Mouse (Mus musculus) layer of hippocampus, postnatal 10 days (tissue): ENCODE results near the gene Mmp2. TPM values are rescaled to one million over a fixed set of nuclear protein-coding genes. Genes with fewer than 3 reads are reported as not detected.
"Not testable (repeated sequence)": the region's sequence is repeated elsewhere in the genome, so short reads cannot be mapped to it uniquely, and the experiment has no call there.

Experiments used
- DNase-seq, 2 experiments: peaks; one replicate each; pipeline ENCODE4 v3.0.0; 2021; ENCODE audit warnings: low spot score in 2 of 2
- total RNA-seq, 2 experiments: library from RNA; stranded (reverse); gene quantifications; 2 replicates each; pipeline ENCODE4 v1.2.3; 2021

Mmp2 gene
- total RNA-seq, 2 experiments from 2014 or later = 7.5 to 10.6 TPM

DNA sequence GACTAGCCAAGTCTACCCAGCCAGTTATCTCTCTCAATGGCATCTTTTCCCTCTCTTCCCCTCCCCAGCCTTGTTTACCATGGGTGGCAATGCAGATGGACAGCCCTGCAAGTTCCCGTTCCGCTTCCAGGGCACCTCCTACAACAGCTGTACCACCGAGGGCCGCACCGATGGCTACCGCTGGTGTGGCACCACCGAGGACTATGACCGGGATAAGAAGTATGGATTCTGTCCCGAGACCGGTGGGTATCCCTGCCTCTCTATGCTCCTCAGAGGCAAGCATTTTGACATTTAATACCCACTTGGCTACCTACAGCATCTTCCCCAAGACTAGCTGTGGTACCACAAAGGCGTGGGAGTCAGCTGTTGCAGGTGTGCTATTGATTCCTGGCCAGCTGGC lies 8.8 kb downstream of the Mmp2 start:
- DNase-seq = no peak

DNA sequence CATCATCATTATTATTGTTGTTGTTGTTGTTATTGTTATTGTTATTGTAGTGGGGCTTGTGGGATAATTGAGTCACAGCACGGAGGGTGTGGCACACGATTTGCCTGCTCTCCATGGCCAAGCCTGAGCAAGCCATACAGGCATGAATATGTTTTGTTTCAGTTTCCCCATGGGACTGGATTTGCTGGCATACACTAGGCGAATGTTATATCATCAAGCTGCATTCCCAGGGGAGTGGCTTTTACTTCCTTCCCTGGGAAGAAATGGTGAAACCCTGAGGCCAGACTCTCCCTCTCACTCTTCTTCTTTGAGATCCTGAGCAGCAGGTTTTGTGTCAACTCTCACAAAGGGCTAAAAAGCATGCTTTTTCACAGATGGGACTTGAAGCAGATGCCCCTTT lies 11.5 kb downstream of the Mmp2 start:
- DNase-seq = no peak

GRCm38 (mm10) chr8:92839161-92839560 lies 12.1 kb downstream of the Mmp2 start:
- DNase-seq = no peak

- DNase-seq = no peak
Observed at GRCm38 (mm10) chr8:92839876-92840275, 12.8 kb downstream of the Mmp2 start.

DNA sequence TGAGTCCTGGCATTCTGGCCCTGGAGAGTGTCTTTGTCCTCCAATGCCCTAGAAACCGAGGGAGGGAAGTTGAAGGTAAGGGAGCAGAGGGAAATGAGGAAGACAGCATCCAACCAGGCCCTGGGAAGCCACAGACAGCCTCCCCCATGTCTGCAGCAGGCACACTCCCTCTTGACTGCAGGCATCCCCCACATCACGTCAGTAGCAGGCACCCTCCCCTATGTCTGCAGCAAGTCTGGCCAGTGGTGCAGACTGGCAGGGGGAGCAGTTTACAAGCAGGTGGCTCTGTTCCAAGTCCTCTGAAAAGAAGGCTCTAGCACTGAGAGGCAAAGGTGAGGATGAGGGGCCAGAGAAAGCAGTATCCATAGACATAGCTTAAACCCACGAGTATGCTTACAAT lies 19.6 kb downstream of the Mmp2 start:
- DNase-seq = no peak

GRCm38 (mm10) chr8:92847299-92847698 lies 20.2 kb downstream of the Mmp2 start:
- DNase-seq = no peak

- no peak for DNase-seq
Observed at GRCm38 (mm10) chr8:92849261-92849660, 22.2 kb downstream of the Mmp2 start.

DNA sequence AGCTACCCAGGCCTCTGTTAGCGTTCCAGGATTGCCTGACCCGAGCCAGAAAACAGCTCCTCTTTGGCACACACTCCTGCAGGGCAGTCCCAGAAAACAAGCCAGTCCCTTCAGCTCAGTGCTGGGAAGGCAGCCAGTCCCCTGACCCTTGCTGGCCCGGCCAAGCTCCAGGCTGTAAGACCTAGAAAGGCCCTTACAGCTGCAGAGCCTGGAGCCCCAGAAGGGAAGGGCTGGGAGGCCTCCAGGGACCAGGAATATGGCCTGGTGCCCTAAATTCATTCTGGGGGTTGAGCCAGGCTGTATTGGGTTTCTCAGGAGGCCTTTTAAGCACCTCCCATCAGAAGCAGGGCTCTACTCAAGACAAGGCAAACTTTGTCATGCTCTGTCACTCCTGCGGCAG lies 23.1 kb downstream of the Mmp2 start:
- peak; percentile 84 to 87 for DNase-seq

DNA sequence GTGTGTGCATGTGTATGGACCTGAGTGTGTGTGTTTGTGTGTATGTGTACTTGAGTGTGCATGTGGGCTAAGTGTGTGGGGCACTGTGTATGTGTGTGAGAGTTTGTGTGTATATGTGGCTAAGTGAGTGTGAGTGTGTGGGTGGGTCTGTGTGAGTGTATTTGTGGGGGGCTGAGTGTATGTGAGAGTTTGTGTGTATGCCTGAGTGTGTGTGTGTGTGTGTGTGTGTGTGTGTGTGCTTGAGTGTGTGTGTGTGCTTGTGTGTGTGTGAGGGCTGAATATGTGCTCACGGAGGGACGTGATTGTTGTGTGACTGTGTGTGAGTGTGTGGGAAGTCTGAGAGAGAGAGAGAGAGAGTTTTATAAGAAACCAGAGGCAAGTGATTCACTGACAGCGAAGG lies 24.3 kb downstream of the Mmp2 start:
- no peak for DNase-seq

DNA sequence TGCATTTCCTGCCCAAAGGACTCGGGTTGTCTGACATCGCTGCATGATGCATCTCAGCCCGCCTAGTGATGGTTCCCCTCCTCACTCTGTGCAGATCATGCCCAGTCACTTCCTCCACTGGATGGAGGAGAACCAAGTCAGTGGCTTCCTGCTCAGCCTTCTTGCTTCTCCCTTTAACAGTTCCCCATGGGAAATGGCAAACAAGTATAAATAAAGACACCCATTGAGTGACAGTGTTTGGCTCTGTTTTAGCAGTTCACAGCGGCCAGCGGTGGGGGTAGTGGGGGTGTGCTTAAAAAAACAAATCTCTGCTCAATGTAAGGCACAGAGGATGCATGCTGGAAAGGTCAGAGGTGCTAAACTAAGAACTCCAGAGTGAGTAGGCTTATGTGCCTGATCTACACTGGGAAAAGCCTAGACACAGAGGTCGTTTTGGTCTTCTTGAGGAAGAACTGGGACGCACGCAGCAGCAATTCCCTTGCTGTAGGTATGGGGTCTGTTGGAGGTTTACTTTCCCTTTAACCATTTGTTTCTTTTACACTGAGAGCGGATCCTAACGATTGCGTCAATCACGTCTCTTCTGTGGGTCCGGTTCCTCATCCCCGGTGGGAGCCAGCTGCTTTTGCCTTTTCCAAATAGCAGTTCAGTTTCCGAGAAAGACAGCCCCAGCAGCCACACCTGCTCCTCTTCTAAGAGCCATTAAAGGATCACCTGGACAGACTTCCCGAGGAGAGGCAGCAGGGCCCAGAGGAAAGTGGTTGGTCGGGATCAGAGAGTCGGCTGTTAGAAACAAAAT lies 26.3 kb downstream of the Mmp2 start:
- DNase-seq = no peak

- no peak for DNase-seq
Observed at GRCm38 (mm10) chr8:92854673-92855072, 27.6 kb downstream of the Mmp2 start.

DNA sequence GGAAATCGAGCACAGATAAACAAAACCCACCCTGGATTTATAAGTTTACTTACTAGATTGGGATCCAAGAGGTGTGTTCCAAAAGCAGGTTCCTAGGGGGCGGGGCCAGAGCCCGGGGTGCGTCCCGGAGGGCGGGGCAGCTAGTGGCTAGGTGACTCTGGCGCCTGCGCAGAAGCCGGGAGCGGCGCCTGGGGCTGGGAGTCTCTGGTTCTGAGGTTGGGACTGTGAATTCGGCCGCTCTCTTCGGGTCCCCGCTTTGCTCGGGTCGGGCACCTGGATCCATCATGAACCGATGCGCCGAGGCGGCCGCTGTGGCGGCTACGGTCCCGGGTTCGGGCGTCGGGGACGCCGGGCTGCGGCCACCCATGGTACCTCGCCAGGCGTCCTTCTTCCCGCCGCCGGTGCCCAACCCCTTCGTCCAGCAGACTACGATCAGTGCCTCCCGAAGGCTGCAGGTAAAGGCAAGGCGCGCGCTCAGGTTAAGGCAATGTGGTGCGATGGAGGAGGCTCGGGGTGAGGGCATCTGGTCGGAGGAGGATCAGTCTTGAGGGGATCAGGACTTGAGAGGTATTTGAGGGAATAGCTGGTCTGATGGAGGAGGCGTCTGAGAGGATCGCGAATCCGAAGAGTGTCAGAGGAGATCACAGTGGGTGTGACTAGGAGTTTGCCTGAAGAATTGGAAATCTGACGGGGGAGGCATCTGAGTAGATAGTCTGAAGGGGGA lies 28.2 kb downstream of the Mmp2 start, which contains the start of gene Lpcat2:
TSS of gene Lpcat2 (plus strand) at position 169 of the 724 bp plus-strand sequence.
- DNase-seq = peak; percentile 72 to 80

DNA sequence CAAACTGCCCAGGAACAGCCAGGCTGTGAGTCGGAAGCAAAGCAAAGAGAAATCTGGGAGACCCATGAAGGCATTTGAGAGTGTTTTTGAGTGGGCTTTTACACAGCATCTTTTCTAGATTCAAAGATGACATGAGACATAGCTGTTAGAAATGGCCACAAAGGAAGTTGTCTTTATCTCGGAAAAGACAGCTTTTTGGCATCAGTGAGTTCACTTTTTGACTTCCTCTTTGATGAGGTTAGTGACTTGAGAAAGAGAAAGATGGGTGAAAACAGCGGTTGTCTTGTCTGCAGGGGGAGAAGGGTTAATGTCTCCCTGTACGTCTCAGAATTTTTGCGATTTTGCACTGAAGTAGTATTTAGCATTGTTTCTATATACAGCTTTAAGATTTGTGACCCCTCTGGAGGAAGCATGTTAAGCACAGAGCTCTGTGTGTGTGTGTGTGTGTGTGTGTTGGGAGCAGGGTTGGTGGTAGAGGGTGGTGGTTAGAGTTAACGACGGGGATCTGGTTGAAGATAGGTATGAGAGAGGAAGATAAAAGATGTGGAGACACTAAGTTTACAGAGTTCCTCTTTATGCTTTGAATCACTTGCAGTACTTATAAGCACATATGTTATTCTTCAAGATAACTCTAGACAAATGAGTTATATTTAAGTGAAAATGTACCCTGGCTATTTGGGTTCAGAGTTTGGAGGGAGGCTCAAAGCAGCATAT lies 29.3 kb downstream of the Mmp2 start:
- DNase-seq = no peak

DNA sequence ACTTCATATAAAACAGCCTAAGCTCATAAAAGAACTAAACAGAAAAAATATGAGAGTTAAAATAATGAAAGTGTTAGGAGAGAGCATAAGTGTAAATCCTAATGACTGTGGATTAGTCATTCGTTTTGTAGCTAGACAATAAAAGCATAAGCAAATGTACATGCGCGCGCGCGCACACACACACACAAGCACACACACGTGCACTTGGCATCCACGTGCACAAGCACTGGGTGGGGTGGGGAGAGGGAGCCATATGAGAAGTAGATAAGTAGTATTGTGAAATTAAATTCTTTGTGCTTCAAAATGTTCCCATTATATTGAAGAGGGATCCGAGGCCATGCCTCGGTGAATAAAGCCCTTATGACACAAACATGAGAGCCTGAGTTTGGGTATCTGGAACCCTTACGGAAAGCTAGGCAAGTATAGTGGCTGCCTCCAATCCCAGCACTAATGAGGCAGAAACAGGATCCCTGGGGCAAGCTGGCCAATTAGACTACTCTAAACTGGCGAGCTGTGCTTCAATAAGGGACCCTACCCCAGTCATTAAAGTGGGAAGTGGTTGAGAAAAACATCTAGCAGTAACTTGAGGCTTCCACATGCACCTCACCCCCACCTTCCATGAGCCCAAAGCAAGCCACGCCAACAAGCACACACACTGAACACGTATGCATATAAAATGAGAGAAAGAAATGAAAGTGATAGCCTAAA lies 31.5 kb downstream of the Mmp2 start:
- no peak for DNase-seq

GRCm38 (mm10) chr8:92861977-92862376 lies 34.9 kb downstream of the Mmp2 start:
- no peak for DNase-seq

GRCm38 (mm10) chr8:92870281-92870680 lies 43.2 kb downstream of the Mmp2 start:
- DNase-seq = no peak

DNA sequence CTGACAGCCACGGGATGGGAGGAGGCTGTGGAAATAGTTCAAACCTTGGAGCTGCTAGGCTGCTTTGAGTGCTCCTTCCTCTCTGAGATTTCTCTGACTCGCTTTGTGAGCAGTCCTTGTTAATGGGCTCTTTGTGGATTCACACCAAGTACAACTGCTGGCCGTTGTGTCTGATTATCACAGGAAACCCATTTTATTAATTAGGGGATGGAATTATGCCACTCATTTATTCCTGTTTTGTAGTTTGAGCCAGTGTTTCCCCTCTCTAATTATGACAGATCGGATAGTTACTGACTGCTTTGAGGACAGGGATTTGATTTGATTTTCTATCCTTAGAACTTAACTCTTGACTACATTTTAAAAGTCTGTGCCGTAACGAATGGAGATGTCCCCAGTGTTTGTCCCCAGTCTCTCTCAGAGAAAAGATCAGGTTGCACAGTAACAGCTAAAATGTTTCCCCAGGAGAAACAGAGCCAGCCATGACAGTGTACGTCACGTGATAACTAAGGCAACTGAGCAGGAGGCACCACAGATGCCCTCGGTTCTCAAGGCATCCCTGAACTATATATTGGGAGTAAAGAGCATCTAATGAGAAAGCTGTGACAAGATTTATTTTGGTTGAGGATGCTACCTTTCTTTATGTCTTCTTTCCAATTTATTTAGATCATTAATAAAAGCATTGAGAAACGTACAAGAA lies 45.1 kb downstream of the Mmp2 start:
- DNase-seq = no peak

DNA sequence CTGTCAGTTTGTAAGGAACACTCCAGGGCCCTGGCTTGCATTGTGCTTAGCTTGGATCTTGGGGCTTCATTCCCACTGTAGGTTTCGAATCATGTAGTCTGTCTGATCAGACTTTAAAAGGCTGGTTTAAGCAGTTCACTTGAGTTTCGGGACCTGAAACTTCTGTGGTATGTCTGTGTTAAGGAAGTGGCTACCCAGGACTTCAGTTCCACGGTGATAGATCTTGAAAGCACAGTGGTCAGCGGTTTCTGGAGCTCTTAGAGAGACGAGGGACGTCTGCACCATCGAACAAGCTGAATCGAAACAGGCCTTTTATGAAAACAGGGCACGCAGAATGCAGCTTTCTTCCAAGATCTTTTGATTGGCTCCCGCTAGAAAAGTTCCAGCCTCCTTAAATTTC lies 48.7 kb downstream of the Mmp2 start:
- DNase-seq = no peak

- DNase-seq = no peak
Observed at GRCm38 (mm10) chr8:92881247-92881646, 54.2 kb downstream of the Mmp2 start.

DNA sequence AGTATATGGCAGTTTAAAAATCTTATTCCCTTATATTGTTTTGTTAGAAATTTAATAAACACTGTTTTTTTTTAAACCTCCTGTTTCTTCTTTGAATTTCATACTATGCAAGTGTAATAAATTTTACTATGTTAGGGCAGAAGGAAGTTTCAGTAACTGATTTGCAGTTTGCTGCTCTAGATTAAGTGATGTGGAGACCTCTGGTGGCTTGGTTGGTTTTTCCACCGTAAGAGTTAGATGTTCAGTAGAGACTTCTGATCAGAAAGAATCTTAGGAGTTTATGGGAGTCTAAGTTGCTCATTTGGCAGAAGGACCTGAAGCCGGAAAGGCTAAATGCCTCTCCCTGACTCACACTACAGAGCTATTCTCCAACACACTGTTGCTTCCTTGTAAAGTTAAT lies 56.7 kb downstream of the Mmp2 start:
- peak; percentile 37 to 38 for DNase-seq

GRCm38 (mm10) chr8:92892216-92892615 lies 65.1 kb downstream of the Mmp2 start:
- not testable (repeated sequence) for DNase-seq
